Mouse (Mus musculus) MEL (cell line): ENCODE measurements around the gene Tmem104. TPM values are rescaled to one million over a fixed set of nuclear protein-coding genes. Genes with fewer than 3 reads are reported as not detected.

Experiments
- DNase-seq: peaks from one replicate; pipeline ENCODE4 v3.0.0; 2011; ENCODE audit warnings: low read depth, low spot score
- H3K27ac ChIP-seq: 2 replicates; pipeline ENCODE4 v1.5.1; 2012; ENCODE audit warnings: low read depth, mild to moderate bottlenecking, control low read depth, low read length, moderate library complexity; ENCODE audit not compliant: control insufficient read depth
- H3K27me3 ChIP-seq, 2 experiments: fragments of 150-350 bp in 1 of 2; sonication (generic) in 1 of 2; 2 replicates each; pipeline ENCODE4 v1.6.1; 2012; ENCODE audit warnings: low read length in 2 of 2, mild to moderate bottlenecking in 2 of 2, improper control_type of control experiment in 1 of 2, moderate library complexity in 1 of 2; ENCODE audit not compliant: insufficient read depth in 2 of 2, control insufficient read depth in 1 of 2
- H3K36me3 ChIP-seq, 2 experiments: 2 replicates each; pipeline ENCODE4 v1.6.1; 2012 to 2014; ENCODE audit warnings: low read length in 2 of 2, improper control_type of control experiment in 1 of 2, inconsistent platforms in 1 of 2, mild to moderate bottlenecking in 1 of 2; ENCODE audit not compliant: insufficient read depth in 2 of 2, control insufficient read depth in 1 of 2
- H3K4me1 ChIP-seq, 2 experiments: fragments of 150-350 bp in 1 of 2; sonication (generic) in 1 of 2; 2 replicates each; pipeline ENCODE4 v1.6.1; 2012; ENCODE audit warnings: low read length in 2 of 2, improper control_type of control experiment in 1 of 2, mild to moderate bottlenecking in 1 of 2; ENCODE audit not compliant: insufficient read depth in 2 of 2, control insufficient read depth in 1 of 2
- H3K4me3 ChIP-seq, 2 experiments: fragments of 150-350 bp in 1 of 2; sonication (generic) in 1 of 2; 2 replicates each; pipeline ENCODE4 v1.5.1; 2012; ENCODE audit warnings: low read depth in 2 of 2, low read length in 2 of 2, mild to moderate bottlenecking in 2 of 2, moderate library complexity in 2 of 2, control low read depth in 1 of 2, improper control_type of control experiment in 1 of 2; ENCODE audit not compliant: control insufficient read depth in 1 of 2, insufficient read depth in 1 of 2
- H3K79me2 ChIP-seq: 2 replicates; pipeline ENCODE4 v1.6.1; 2012; ENCODE audit warnings: mild to moderate bottlenecking, low read length, moderate library complexity; ENCODE audit not compliant: control insufficient read depth, poor library complexity, insufficient read depth
- H3K9ac ChIP-seq: 2 replicates; pipeline ENCODE4 v1.6.1; 2012; ENCODE audit warnings: low read depth, mild to moderate bottlenecking, control low read depth, low read length, moderate library complexity; ENCODE audit not compliant: control insufficient read depth, poor library complexity, severe bottlenecking
- H3K9me3 ChIP-seq: fragments of 150-350 bp; sonication (generic); replicated peaks from 2 replicates; pipeline ENCODE4 v1.6.1; 2012; ENCODE audit warnings: mild to moderate bottlenecking, low read length, improper control_type of control experiment, moderate library complexity; ENCODE audit not compliant: insufficient read depth
- CHD1 ChIP-seq: IDR thresholded peaks from 2 replicates; pipeline ENCODE4 v1.6.1; 2012; ENCODE audit warnings: low read depth, mild to moderate bottlenecking, inconsistent platforms, low read length, improper control_type of control experiment
- CHD2 ChIP-seq: IDR thresholded peaks from 2 replicates; pipeline ENCODE4 v1.6.1; 2011; ENCODE audit warnings: low read length, improper control_type of control experiment
- CTCF ChIP-seq, 3 experiments: IDR thresholded peaks in 2 of 3; conservative IDR thresholded peaks in 1 of 3; 2 replicates each; pipeline ENCODE4 v1.5.1; 2011 to 2012; ENCODE audit warnings: low read length in 3 of 3, low read depth in 2 of 3, mild to moderate bottlenecking in 2 of 3, improper control_type of control experiment in 1 of 3, inconsistent platforms in 1 of 3, mixed read lengths in 1 of 3, moderate library complexity in 1 of 3; ENCODE audit not compliant: control insufficient read depth in 1 of 3, insufficient read depth in 1 of 3, poor library complexity in 1 of 3, severe bottlenecking in 1 of 3
- E2F4 ChIP-seq: IDR thresholded peaks from 2 replicates; pipeline ENCODE4 v1.6.1; 2011; ENCODE audit warnings: low read depth, low read length, improper control_type of control experiment, borderline replicate concordance
- EP300 ChIP-seq, 2 experiments: IDR thresholded peaks; 2 replicates each; pipeline ENCODE4 v1.6.1; 2011; ENCODE audit warnings: improper control_type of control experiment in 2 of 2, low read length in 2 of 2, low read depth in 1 of 2, mild to moderate bottlenecking in 1 of 2
- ETS1 ChIP-seq: IDR thresholded peaks from 2 replicates; pipeline ENCODE4 v1.6.1; 2012; ENCODE audit warnings: low read depth, mild to moderate bottlenecking, inconsistent platforms, low read length, improper control_type of control experiment, moderate library complexity
- HCFC1 ChIP-seq: IDR thresholded peaks from 2 replicates; pipeline ENCODE4 v1.6.1; 2012; ENCODE audit warnings: low read depth, mild to moderate bottlenecking, inconsistent platforms, low read length, improper control_type of control experiment, moderate library complexity
- JUND ChIP-seq: IDR thresholded peaks from 2 replicates; pipeline ENCODE4 v1.6.1; 2011; ENCODE audit warnings: low read depth, mild to moderate bottlenecking, improper control_type of control experiment, low read length
- KAT2A ChIP-seq: conservative IDR thresholded peaks from 2 replicates; pipeline ENCODE4 v1.6.1; 2012; ENCODE audit warnings: low read depth, low read length, improper control_type of control experiment, inconsistent platforms
- MAX ChIP-seq: IDR thresholded peaks from 2 replicates; pipeline ENCODE4 v1.6.1; 2011; ENCODE audit warnings: low read length, improper control_type of control experiment
- MAZ ChIP-seq: IDR thresholded peaks from 2 replicates; pipeline ENCODE4 v1.6.1; 2012; ENCODE audit warnings: low read depth, mild to moderate bottlenecking, inconsistent platforms, low read length, improper control_type of control experiment
- MEF2A ChIP-seq: IDR thresholded peaks from 2 replicates; pipeline ENCODE4 v1.6.1; 2014; ENCODE audit warnings: low read depth, mild to moderate bottlenecking, inconsistent platforms, low read length, improper control_type of control experiment; ENCODE audit not compliant: poor library complexity, insufficient replicate concordance, severe bottlenecking; ENCODE audit errors: extremely low read depth
- MXI1 ChIP-seq: IDR thresholded peaks from 2 replicates; pipeline ENCODE4 v1.6.1; 2011; ENCODE audit warnings: mild to moderate bottlenecking, low read depth, low read length, improper control_type of control experiment
- MYC ChIP-seq: IDR thresholded peaks from 2 replicates; pipeline ENCODE4 v1.6.1; 2011; ENCODE audit warnings: low read depth, mild to moderate bottlenecking, low read length, improper control_type of control experiment, moderate library complexity
- NRF1 ChIP-seq: IDR thresholded peaks from 2 replicates; pipeline ENCODE4 v1.6.1; 2014; ENCODE audit warnings: low read depth, mild to moderate bottlenecking, inconsistent platforms, low read length, improper control_type of control experiment, moderate library complexity; ENCODE audit not compliant: poor library complexity, insufficient read depth, severe bottlenecking
- POLR2A ChIP-seq, 2 experiments: IDR thresholded peaks; 2 replicates each; pipeline ENCODE4 v1.6.1; 2011 to 2012; ENCODE audit warnings: low read length in 2 of 2, mild to moderate bottlenecking in 2 of 2, control low read depth in 1 of 2, improper control_type of control experiment in 1 of 2, low read depth in 1 of 2, moderate library complexity in 1 of 2; ENCODE audit not compliant: control insufficient read depth in 1 of 2, insufficient read depth in 1 of 2, poor library complexity in 1 of 2
- POLR2AphosphoS5 ChIP-seq: IDR thresholded peaks from 2 replicates; pipeline ENCODE4 v1.6.1; 2012; ENCODE audit warnings: low read depth, borderline replicate concordance, mild to moderate bottlenecking, inconsistent platforms, low read length, moderate library complexity, mixed read lengths
- RAD21 ChIP-seq: IDR thresholded peaks from 2 replicates; pipeline ENCODE4 v1.6.1; 2011; ENCODE audit warnings: mild to moderate bottlenecking, low read depth, low read length, improper control_type of control experiment
- RCOR1 ChIP-seq: IDR thresholded peaks from 2 replicates; pipeline ENCODE4 v1.6.1; 2012; ENCODE audit warnings: low read depth, mild to moderate bottlenecking, inconsistent platforms, low read length, improper control_type of control experiment
- SIN3A ChIP-seq: IDR thresholded peaks from 2 replicates; pipeline ENCODE4 v1.6.1; 2012; ENCODE audit warnings: low read length, improper control_type of control experiment, inconsistent platforms
- SMC3 ChIP-seq: IDR thresholded peaks from 2 replicates; pipeline ENCODE4 v1.6.1; 2011; ENCODE audit warnings: low read depth, low read length, improper control_type of control experiment
- USF1 ChIP-seq: IDR thresholded peaks from 2 replicates; pipeline ENCODE4 v1.6.1; 2014; ENCODE audit warnings: low read depth, mild to moderate bottlenecking, inconsistent platforms, low read length, improper control_type of control experiment, moderate library complexity
- USF2 ChIP-seq, 2 experiments: IDR thresholded peaks; 2 replicates each; pipeline ENCODE4 v1.6.1; 2011 to 2012; ENCODE audit warnings: improper control_type of control experiment in 2 of 2, low read length in 2 of 2, borderline replicate concordance in 1 of 2, inconsistent platforms in 1 of 2, low read depth in 1 of 2, mild to moderate bottlenecking in 1 of 2; ENCODE audit not compliant: insufficient read depth in 1 of 2
- ZC3H11A ChIP-seq: IDR thresholded peaks from 2 replicates; pipeline ENCODE4 v1.6.1; 2012; ENCODE audit warnings: low read depth, mild to moderate bottlenecking, inconsistent platforms, low read length, improper control_type of control experiment
- ZKSCAN1 ChIP-seq: IDR thresholded peaks from 2 replicates; pipeline ENCODE4 v1.6.1; 2012; ENCODE audit warnings: low read depth, mild to moderate bottlenecking, inconsistent platforms, low read length, improper control_type of control experiment, moderate library complexity
- ZMIZ1 ChIP-seq: IDR thresholded peaks from 2 replicates; pipeline ENCODE4 v1.6.1; 2012; ENCODE audit warnings: low read depth, mild to moderate bottlenecking, inconsistent platforms, low read length, improper control_type of control experiment, moderate library complexity
- ZNF384 ChIP-seq: IDR thresholded peaks from 2 replicates; pipeline ENCODE4 v1.6.1; 2012; ENCODE audit warnings: low read depth, mild to moderate bottlenecking, inconsistent platforms, low read length, improper control_type of control experiment
- polyA plus RNA-seq, 2 experiments: library from polyadenylated mRNA; stranded (reverse) in 1 of 2; unstranded in 1 of 2; fragments of >175 nt in 1 of 2; fragments of >200 nt in 1 of 2; gene quantifications; 2 replicates each; pipeline versions ENCODE4 v1.2.1 to v1.2.4; 2012; ENCODE audit warnings: low replicate concordance in 2 of 2, low read depth in 1 of 2; ENCODE audit not compliant: insufficient read length in 2 of 2, insufficient read depth in 1 of 2, missing spikeins in 1 of 2
- total RNA-seq: library from RNA; depleted of rRNA; stranded (reverse); fragments of 300-350 nt; gene quantifications from 2 replicates; pipeline ENCODE4 v1.2.3, GENCODE M21; 2012

The Tmem104 gene
- total and polyA plus RNA-seq, 3 experiments = 21.9 to 24.8 TPM; not detected in 1

DNA sequence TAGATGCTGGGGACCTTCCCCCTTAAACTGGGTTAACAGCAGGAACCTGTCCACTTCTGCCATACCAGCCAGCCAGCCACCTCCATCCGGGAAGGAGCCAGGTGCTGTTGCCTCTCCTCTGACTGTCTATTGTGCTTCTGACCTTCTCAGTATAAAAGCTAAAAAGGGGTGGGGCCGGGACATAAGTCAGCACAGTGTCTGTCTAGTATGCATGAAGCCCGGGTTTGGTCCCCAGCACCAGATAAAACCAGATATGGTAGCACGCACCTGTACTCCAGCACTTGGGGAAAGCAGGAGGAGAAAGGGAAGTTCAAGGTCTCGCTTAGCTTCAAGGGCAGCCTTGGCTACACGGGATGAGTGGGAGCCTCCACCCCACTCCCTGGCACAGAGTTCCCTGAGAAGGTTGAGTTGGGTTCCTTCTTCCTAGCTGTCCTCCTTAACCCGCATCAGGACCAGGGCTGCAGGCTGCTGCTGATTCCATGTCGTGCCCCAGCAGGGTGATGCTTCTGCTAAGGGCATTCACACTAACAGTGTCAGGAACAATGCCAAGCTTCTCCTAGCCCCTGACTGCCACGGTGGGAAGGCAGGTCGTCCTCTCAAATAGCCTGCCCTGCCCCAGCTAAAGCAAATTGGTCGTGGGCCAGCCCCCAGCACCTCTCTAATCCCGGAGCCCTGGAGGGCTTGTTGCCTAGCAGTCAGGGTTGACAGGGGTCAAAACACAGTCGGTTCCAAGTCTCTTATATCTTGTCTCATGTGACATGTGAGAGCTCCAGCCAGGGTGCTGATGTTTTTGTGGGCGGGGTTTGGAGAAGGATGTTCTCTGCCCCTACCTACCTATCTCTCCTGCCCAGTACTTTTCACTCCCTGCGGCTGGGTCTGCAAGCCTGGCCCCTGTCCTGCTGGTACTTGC, 42.0 kb downstream of the Tmem104 start:
- no peak for DNase-seq

DNA sequence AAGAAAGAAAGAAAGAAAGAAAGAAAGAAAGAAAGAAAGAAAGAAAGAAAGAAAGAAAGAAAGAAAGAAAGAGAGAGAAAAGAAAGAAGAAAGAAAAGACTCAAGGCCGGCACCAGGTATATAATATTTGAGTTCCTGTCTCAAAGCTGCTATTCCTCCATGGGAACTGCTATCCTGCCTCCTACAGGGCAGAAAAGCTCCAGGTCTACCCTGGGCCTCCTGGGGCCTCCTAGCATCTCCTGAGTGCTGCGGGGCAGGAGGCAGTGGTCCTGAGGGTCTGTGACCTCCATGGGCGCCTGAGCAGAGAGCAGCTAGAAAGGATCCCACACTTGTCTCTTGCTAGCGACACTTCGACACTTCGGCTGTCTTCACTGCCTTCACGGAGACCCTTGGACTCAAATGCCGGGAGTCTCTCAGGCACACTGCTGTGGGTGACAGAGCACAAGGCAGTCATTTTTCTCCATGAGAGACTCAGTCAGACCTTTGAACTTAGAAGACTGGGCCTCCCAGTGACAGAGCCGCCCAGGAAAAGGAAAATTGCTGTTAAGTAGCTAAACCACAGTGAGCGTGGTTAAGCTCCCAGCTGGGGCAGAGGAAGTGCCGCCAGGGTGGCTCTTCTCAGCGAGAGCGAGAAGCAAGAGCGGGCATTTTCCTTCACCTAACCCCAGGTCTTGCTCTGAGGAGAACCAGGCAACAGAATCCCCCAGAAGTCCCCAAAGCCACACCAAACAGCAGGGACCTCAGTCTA, 44.1 kb downstream of the Tmem104 start:
- Histone ChIP-seq H3K27ac (no peak overlapping the region), H3K9ac (no peak overlapping the region), H3K4me3 (no peak overlapping the region), H3K36me3 (no peaks in the 10 kb centered on the region; a peak in 1 of 4 replicates), H3K79me2 (no peaks in the 10 kb centered on the region), H3K4me1 (peaks cover 0 to 3% of the 10 kb centered on the region in 2 experiments; a peak in 2 of 4 replicates), H3K27me3 (no peaks in the 10 kb centered on the region), H3K9me3 (no peaks in the 10 kb centered on the region)
- no peak for TF ChIP-seq RAD21
- no peak for TF ChIP-seq JUND
- no peak for TF ChIP-seq SMC3
- no peak for TF ChIP-seq MAX
- TF ChIP-seq MYC = no peak
- no peak for TF ChIP-seq ETS1
- TF ChIP-seq ZMIZ1 = no peak
- TF ChIP-seq POLR2AphosphoS5 = no peak
- no peak for TF ChIP-seq MAZ
- no peak for TF ChIP-seq MXI1
- TF ChIP-seq ZNF384 = no peak
- no peak for TF ChIP-seq CHD1
- no peak for TF ChIP-seq CHD2
- no peak for TF ChIP-seq E2F4
- TF ChIP-seq USF2 (IDR thresholded peaks at IDR 0.05; ENCODE audit: borderline replicate concordance in 1 of 2, insufficient read depth in 1 of 2, low read depth in 1 of 2, low read length in 2 of 2) = no peak
- no peak for DNase-seq

More for the DNA sequence above, 42.0 kb downstream of the Tmem104 start:
- H3K9ac ChIP-seq = no peak overlapping the region
- no peak overlapping the region for H3K4me3 ChIP-seq
- H3K79me2 ChIP-seq = no peaks in the 10 kb centered on the region
- no peaks in the 10 kb centered on the region for H3K27me3 ChIP-seq
- H3K36me3 ChIP-seq = no peaks in the 10 kb centered on the region; a peak in 1 of 4 replicates
- no peaks in the 10 kb centered on the region for H3K9me3 ChIP-seq
- H3K27ac ChIP-seq = no peak overlapping the region
- TF ChIP-seq ZMIZ1 = no peak
- no peak for TF ChIP-seq CHD2
- no peak for TF ChIP-seq POLR2AphosphoS5
- no peak for TF ChIP-seq HCFC1
- no peak for TF ChIP-seq ETS1
- no peak for TF ChIP-seq RCOR1
- TF ChIP-seq CHD1 = no peak
- no peak for TF ChIP-seq MAX
- TF ChIP-seq CTCF (IDR thresholded peaks at IDR 0.05 in 2 of 3, conservative IDR thresholded peaks at IDR 0.05 in 1 of 3; ENCODE audit: control insufficient read depth in 1 of 3, insufficient read depth in 1 of 3, low read depth in 2 of 3, low read length in 3 of 3, poor library complexity in 1 of 3, severe bottlenecking in 1 of 3) = no peak
- no peak for TF ChIP-seq USF1
- TF ChIP-seq ZC3H11A = no peak
- no peak for TF ChIP-seq EP300 (IDR thresholded peaks at IDR 0.05; ENCODE audit: low read depth in 1 of 2, low read length in 2 of 2)
- no peak for TF ChIP-seq KAT2A
- TF ChIP-seq SIN3A = no peak
- TF ChIP-seq NRF1 = no peak
- TF ChIP-seq ZKSCAN1 = no peak
- TF ChIP-seq RAD21 = no peak
- TF ChIP-seq POLR2A (IDR thresholded peaks at IDR 0.05; ENCODE audit: control insufficient read depth in 1 of 2, insufficient read depth in 1 of 2, low read depth in 1 of 2, low read length in 2 of 2, poor library complexity in 1 of 2) = no peak
- no peak for TF ChIP-seq MEF2A
- TF ChIP-seq JUND = no peak
- H3K4me1 ChIP-seq = peaks cover 0 to 6% of the 10 kb centered on the region in 2 experiments; a peak in 2 of 4 replicates
